Mouse (Mus musculus) forebrain, postnatal 0 days (tissue): ENCODE measurements around the gene Map1s. TPM values are rescaled to one million over a fixed set of nuclear protein-coding genes. Genes with fewer than 3 reads are reported as not detected.
A peak's percentile ranks its signal among the peaks of the same experiment; 100 is the strongest.

ENCODE experiments used
- ATAC-seq: fragments of 200-750 bp; cut with Nextera tagmentation; 2 replicates; pipeline ENCODE4 v1.8.0; 2017; ENCODE audit warnings: mild to moderate bottlenecking, moderate library complexity
- DNase-seq: peaks from one replicate; pipeline ENCODE4 v3.0.0-alpha.2; 2015
- H3K27ac ChIP-seq: fragments of 300-500 bp; sonication (generic); 2 replicates; pipeline ENCODE4 v1.5.1; 2014; ENCODE audit warnings: low read depth, mild to moderate bottlenecking, antibody characterized with exemption, low read length, moderate library complexity, mixed read lengths
- H3K27me3 ChIP-seq: fragments of 300-500 bp; sonication (generic); 2 replicates; pipeline ENCODE4 v1.6.1; 2014; ENCODE audit warnings: mild to moderate bottlenecking, low read length, mixed read lengths; ENCODE audit not compliant: insufficient read depth
- H3K36me3 ChIP-seq: fragments of 300-500 bp; sonication (generic); 2 replicates; pipeline ENCODE4 v1.6.1; 2014; ENCODE audit warnings: mild to moderate bottlenecking, moderate library complexity; ENCODE audit not compliant: insufficient read depth
- H3K4me1 ChIP-seq: fragments of 300-500 bp; sonication (generic); 2 replicates; pipeline ENCODE4 v1.6.1; 2014; ENCODE audit warnings: antibody characterized with exemption; ENCODE audit not compliant: insufficient read depth
- H3K4me2 ChIP-seq: fragments of 300-500 bp; sonication (generic); 2 replicates; pipeline ENCODE4 v1.6.1; 2014; ENCODE audit warnings: low read depth, mild to moderate bottlenecking, moderate library complexity
- H3K4me3 ChIP-seq: fragments of 300-500 bp; sonication (generic); 2 replicates; pipeline ENCODE4 v1.5.1; 2014; ENCODE audit warnings: low read depth, low read length, mixed read lengths
- H3K9ac ChIP-seq: fragments of 300-500 bp; sonication (generic); 2 replicates; pipeline ENCODE4 v1.6.1; 2014; ENCODE audit warnings: mild to moderate bottlenecking
- H3K9me3 ChIP-seq: fragments of 300-500 bp; sonication (generic); 2 replicates; pipeline ENCODE4 v1.6.1; 2016; ENCODE audit warnings: low read length
- CTCF ChIP-seq: sonication (generic); IDR thresholded peaks from 2 replicates; pipeline ENCODE4 v1.5.1; 2016; ENCODE audit warnings: antibody characterized with exemption, control low read depth, low read depth
- WGBS: fragments of 180-500 bp; shearing (Covaris S2); extraction: QIAGEN DNeasy Blood & Tissue Kit; methylation state at CpG from one replicate; pipeline ENCODE4 v1.1.7; 2014; 5-methylcytosine and 5-hydroxymethylcytosine counted together
- polyA plus RNA-seq: library from polyadenylated mRNA; unstranded; fragments of >200 nt; fragmentation: Nextera tagmentation; extraction: Ambion mirVana; gene quantifications from 2 replicates; pipeline ENCODE4 v1.2.1, GENCODE M21; 2015
- total RNA-seq: library from RNA; depleted of rRNA; stranded (reverse); fragments of >200 nt; gene quantifications from 2 replicates; pipeline ENCODE4 v1.2.3, GENCODE M21; 2014

The Map1s gene
- total and polyA plus RNA-seq, 2 experiments from 2014 or later = 63.9 to 68.1 TPM

DNA sequence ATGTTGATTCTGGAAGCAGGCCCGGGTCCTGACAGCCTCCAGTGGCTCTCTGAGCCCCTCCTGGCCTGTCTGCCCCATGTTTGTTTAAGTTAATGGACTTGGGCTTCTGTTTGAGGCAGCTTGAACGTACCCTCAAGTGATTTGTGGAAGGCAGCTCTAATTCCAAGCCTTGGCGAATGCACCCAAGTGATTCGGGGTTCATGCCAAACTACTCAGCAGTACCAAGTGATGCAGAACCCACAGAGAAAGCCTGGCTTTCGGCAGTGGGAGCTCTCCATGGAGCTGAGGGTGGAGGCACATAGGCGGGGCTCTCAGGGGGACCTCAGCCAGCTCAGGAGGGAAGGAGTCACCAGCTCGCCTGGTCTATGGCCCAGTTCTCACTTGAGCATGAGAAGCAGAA lies 29.1 kb downstream of the Map1s start:
- H3K27ac ChIP-seq = no peak overlapping the region
- H3K4me3 ChIP-seq = no peak overlapping the region
- H3K9ac ChIP-seq = no peak overlapping the region
- DNase-seq (peak; percentile 35), ATAC-seq (peak; percentile 58; the same call in 1 of the 2 replicates)
- no peak for TF ChIP-seq CTCF
- H3K4me2 ChIP-seq = no peak overlapping the region
- 54% methylated on average over 7 of the region's 7 CpGs for WGBS
- H3K27me3 ChIP-seq = no peaks in the 10 kb centered on the region
- H3K9me3 ChIP-seq = no peaks in the 10 kb centered on the region
- H3K36me3 ChIP-seq = peaks cover 30% of the 10 kb centered on the region
- H3K4me1 ChIP-seq = no peaks in the 10 kb centered on the region

DNA sequence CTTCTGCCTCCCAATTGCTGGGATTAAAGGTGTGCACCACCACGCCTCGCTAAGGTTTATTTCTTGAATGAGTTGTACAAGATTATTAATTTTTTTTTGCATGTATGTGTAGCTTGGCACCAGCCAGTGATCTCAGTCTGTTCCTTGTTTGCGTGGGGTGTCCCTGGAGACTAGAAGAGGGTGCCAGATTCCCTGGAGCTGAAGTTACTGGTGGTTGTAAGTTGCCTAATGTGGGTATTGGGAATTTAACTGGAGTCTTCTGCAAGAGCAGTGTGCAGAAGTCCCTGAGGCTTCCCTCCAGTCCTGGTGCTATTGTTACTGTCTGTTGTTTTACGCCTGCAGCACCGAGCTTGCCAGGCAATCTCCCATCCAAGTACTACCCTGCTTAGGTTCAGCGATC lies 31.5 kb downstream of the Map1s start:
- H3K4me3 ChIP-seq = no peak overlapping the region
- no peak overlapping the region for H3K27ac ChIP-seq
- H3K9ac ChIP-seq = no peak overlapping the region
- H3K9me3 ChIP-seq = no peaks in the 10 kb centered on the region
- DNase-seq = no peak
- no peak overlapping the region for H3K4me2 ChIP-seq
- peaks cover 14% of the 10 kb centered on the region; the same call in 1 of the 2 replicates for H3K36me3 ChIP-seq
- no peak for TF ChIP-seq CTCF
- H3K4me1 ChIP-seq = no peaks in the 10 kb centered on the region
- WGBS = 76% methylated on average over 6 of the region's 6 CpGs
- H3K27me3 ChIP-seq = no peaks in the 10 kb centered on the region
- ATAC-seq = no peak

DNA sequence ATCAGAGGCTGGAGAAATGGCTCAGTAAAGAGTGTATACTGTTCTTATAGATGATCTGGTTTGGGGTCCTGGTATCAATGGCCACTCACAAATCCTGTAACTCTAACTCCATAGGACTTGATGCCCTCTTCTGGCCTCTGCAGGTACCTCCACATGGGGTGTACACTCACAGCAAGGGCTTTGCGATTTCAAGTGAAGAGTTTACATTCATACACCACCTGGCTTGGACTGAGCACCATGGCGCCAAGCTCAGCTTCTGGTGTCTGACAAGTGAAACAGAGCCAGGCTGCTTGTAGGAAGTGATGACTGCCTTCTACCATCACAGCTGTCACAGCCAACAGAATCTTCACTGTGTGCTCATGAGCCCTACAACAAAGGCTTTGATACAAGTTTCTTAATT lies 35.7 kb downstream of the Map1s start:
- H3K4me2 ChIP-seq = no peak overlapping the region
- 62% methylated on average over 2 of the region's 2 CpGs for WGBS
- ATAC-seq (peak; percentile 68), DNase-seq (peak; percentile 13)
- H3K4me1 ChIP-seq = no peaks in the 10 kb centered on the region
- no peaks in the 10 kb centered on the region for H3K27me3 ChIP-seq
- no peaks in the 10 kb centered on the region for H3K9me3 ChIP-seq
- no peak overlapping the region for H3K9ac ChIP-seq
- no peak overlapping the region for H3K27ac ChIP-seq
- no peaks in the 10 kb centered on the region for H3K36me3 ChIP-seq
- H3K4me3 ChIP-seq = no peak overlapping the region
- peak; percentile 17; the same call in 1 of the 2 replicates for TF ChIP-seq CTCF

DNA sequence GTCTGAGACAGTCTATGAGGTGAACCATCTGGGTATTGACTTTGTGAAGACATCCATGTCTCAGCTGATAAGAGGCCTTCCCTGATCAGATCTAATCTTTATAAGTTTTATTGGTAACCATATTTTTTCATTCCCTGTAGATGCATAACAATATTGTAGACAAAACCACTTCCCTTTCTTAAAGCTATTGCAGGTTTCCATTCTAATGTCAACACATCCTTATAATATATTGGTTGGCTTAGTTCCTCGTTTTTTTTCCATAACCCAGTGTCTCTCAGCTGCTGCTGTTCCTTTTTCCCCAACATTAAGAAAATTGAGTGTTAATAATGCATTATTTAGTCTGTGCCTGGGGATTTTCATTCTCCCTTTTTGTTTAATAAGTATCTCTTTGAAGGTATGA lies 37.5 kb downstream of the Map1s start:
- Histone ChIP-seq H3K4me1 (no peaks in the 10 kb centered on the region), H3K9ac (no peak overlapping the region), H3K36me3 (no peaks in the 10 kb centered on the region), H3K9me3 (no peaks in the 10 kb centered on the region), H3K27ac (no peak overlapping the region), H3K27me3 (no peaks in the 10 kb centered on the region), H3K4me3 (no peak overlapping the region), H3K4me2 (no peak overlapping the region)
- DNase-seq = no peak
- 19% methylated on average over 1 of the region's 1 CpGs for WGBS
- ATAC-seq = no peak
- TF ChIP-seq CTCF = no peak

DNA sequence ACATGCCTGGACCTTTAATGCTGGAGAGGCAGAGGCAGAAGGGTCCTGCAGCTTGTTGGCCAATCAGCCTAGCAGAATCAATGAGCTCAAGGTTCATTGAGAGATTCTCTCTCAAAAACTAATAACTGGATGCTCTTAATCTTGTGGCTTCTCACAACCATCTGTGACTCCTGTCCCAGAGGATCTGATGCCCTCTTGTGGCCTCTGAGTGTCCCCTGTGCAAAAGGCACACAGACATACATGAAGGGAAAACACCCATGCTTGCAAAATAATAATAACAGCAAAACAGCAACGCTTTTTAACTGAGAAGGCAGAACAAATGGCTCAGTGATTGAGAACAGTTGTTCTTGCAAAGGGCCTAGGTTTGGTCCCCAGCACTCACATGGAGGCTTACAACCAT lies 44.1 kb downstream of the Map1s start:
- ATAC-seq (no peak), DNase-seq (no peak)
- no peak overlapping the region for H3K9ac ChIP-seq
- no peak for TF ChIP-seq CTCF
- no peak overlapping the region for H3K4me3 ChIP-seq
- no peak overlapping the region for H3K4me2 ChIP-seq
- no peaks in the 10 kb centered on the region for H3K36me3 ChIP-seq
- H3K4me1 ChIP-seq = no peaks in the 10 kb centered on the region
- whole genome bisulfite sequencing = 71% methylated on average over 1 of the region's 1 CpGs
- H3K27ac ChIP-seq = no peak overlapping the region
- H3K9me3 ChIP-seq = no peaks in the 10 kb centered on the region
- H3K27me3 ChIP-seq = no peaks in the 10 kb centered on the region

DNA sequence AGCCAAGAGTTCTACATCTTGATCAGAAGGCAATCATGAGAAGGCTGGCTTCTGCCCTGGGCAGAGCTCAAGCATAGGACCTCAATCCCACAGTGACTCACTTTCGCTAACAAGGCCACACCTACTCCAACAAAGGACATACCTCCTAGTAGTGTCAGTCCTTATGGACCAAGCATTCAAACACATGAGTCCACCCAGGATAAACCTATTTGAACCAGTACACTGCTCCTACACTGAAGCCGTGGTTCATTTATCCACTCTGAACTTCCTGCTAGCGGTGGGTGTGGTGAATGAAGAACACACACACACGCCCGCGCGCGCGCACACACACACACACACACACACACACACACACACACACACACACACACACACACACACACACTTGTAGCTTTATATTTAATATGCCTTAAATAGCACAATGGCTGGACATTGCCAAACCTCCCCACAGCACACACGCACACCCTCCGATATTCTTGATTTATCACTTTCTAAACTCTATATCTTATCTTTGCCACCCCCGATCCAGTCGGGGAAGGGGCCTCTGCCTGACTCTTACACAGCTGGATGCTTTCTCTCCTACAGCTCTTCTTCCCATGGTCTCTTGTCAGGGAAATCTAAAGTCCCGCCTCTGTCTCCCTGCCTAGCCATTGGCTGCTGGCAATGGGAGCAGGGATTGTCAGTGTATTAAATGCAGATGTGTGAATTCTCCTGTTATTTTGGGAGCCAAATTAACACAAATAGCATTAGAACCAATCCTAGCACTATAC lies 55.2 kb downstream of the Map1s start:
- no peaks in the 10 kb centered on the region for H3K9me3 ChIP-seq
- H3K4me3 ChIP-seq = no peak overlapping the region
- TF ChIP-seq CTCF = no peak
- no peak overlapping the region for H3K27ac ChIP-seq
- 83% methylated on average over 14 of the region's 14 CpGs for WGBS
- DNase-seq (no peak), ATAC-seq (no peak)
- no peaks in the 10 kb centered on the region for H3K36me3 ChIP-seq
- H3K9ac ChIP-seq = no peak overlapping the region
- H3K27me3 ChIP-seq = no peaks in the 10 kb centered on the region
- no peaks in the 10 kb centered on the region for H3K4me1 ChIP-seq
- no peak overlapping the region for H3K4me2 ChIP-seq

DNA sequence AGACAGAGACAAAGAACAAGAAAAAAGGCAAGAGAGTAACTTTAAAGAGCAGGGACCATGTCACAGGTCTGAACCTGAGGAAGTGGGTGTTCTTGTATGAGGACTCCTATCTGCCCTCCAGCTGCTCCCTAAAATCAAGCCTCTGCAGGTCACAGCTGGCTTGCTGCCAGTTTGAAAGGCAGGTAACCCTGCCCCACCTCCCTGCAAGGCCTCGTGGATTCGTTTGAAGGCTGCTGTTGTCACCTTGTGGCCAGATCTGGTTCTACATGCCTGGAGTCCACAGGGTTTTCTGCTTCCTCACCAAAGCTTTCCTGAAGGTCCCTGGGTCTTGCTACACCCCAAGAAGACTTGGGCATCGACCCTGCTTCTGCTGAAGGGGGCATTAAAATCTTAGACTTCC lies 58.4 kb downstream of the Map1s start:
- DNase-seq = peak; percentile 5
- H3K36me3 ChIP-seq = no peaks in the 10 kb centered on the region
- ATAC-seq = no peak
- peak; percentile 54 for TF ChIP-seq CTCF
- no peak overlapping the region for H3K4me2 ChIP-seq
- H3K9ac ChIP-seq = no peak overlapping the region
- H3K4me1 ChIP-seq = no peaks in the 10 kb centered on the region
- WGBS = 8% methylated on average over 3 of the region's 3 CpGs
- H3K27me3 ChIP-seq = no peaks in the 10 kb centered on the region
- H3K27ac ChIP-seq = no peak overlapping the region
- no peaks in the 10 kb centered on the region for H3K9me3 ChIP-seq
- H3K4me3 ChIP-seq = no peak overlapping the region
